Mouse (Mus musculus): Measurements from ENCODE around the gene Ublcp1.

GRCm38 (mm10) chr11:44417403-44417802, 52.9 kb downstream of the Ublcp1 start:
- TF ChIP-seq CTCF (IDR thresholded peaks at IDR 0.05; ENCODE audit: low read depth): no peak
- no peak for TF ChIP-seq EP300 (IDR thresholded peaks at IDR 0.05; ENCODE audit: low read depth)
